Mouse (Mus musculus) heart, adult 10 weeks (tissue): Measurements from ENCODE around the gene Ino80e. TPM values are rescaled to one million over a fixed set of nuclear protein-coding genes. Genes with fewer than 3 reads are reported as not detected.

Experiments
- polyA plus RNA-seq: library from polyadenylated mRNA; stranded (reverse); fragments of 350-450 nt; fragmentation: Illumina TruSeq; extraction: RNeasy Lipid Tissue Mini Kit (QIAGEN cat#74804); gene quantifications from one replicate; pipeline ENCODE4 v1.2.3, GENCODE M21; 2014; ENCODE audit warnings: low read depth, low replicate concordance

Gene Ino80e
- polyA plus RNA-seq: 18.7 TPM

GRCm38 (mm10) chr7:126862147-126862784, at the start of gene Ino80e:
Ino80e (minus strand) TSS chr7:126862377.

GRCm38 (mm10) chr7:126884286-126885164, 22.3 kb upstream of the Ino80e start, which contains the start of gene Taok2:
Taok2 (minus strand) TSS chr7:126884703.

GRCm38 (mm10) chr7:126861429-126862130, 597 bp downstream of the Ino80e start, which contains the start of gene Hirip3:
Hirip3 (plus strand) TSS chr7:126861972.

GRCm38 (mm10) chr7:126847116-126847420, 15.1 kb downstream of the Ino80e start, which contains the start of gene Doc2a:
Doc2a (plus strand) TSS chr7:126847416.

GRCm38 (mm10) chr7:126831539-126831938, 30.6 kb downstream of the Ino80e start, which contains the start of gene 4930451I11Rik:
4930451I11Rik (minus strand) TSS chr7:126831639.

Other genes starting within 250 kb of the Ino80e start
- 21.1 TPM for gene Nupr1, start 231.5 kb downstream of the Ino80e start, polyA plus RNA-seq
- gene Sgf29, start 213.1 kb downstream of the Ino80e start, polyA plus RNA-seq: 17.1 TPM
- 66.1 TPM for gene Sult1a1, start 185.9 kb downstream of the Ino80e start, polyA plus RNA-seq
- 24.6 TPM for gene Bola2, start 167.0 kb downstream of the Ino80e start, polyA plus RNA-seq
- gene Slx1b, start 166.6 kb downstream of the Ino80e start, polyA plus RNA-seq: 4.7 TPM
- 8.3 TPM for gene Coro1a, start 154.6 kb downstream of the Ino80e start, polyA plus RNA-seq
- gene Mapk3, start 102.8 kb downstream of the Ino80e start, polyA plus RNA-seq: 60.7 TPM
- 3.2 TPM for gene Gdpd3, start 96.0 kb downstream of the Ino80e start, polyA plus RNA-seq
- 118 TPM for gene Ypel3, start 85.4 kb downstream of the Ino80e start, polyA plus RNA-seq
- 1.6 TPM for gene Tbx6, start 80.9 kb downstream of the Ino80e start, polyA plus RNA-seq
- 43.4 TPM for gene Ppp4c, start 69.9 kb downstream of the Ino80e start, polyA plus RNA-seq
- gene Fam57b, start 64.7 kb downstream of the Ino80e start, polyA plus RNA-seq: 7.6 TPM
- gene 4930451I11Rik, start 30.7 kb downstream of the Ino80e start, polyA plus RNA-seq: not detected
- gene Doc2a, start 15.0 kb downstream of the Ino80e start, polyA plus RNA-seq: not detected
- 22.7 TPM for gene Hirip3, start 405 bp downstream of the Ino80e start, polyA plus RNA-seq
- 41.9 TPM for gene Taok2, start 22.3 kb upstream of the Ino80e start, polyA plus RNA-seq
- 19.1 TPM for gene Tmem219, start 60.5 kb upstream of the Ino80e start, polyA plus RNA-seq
- gene Kctd13, start 66.5 kb upstream of the Ino80e start, polyA plus RNA-seq: 7.8 TPM
- not detected for gene Asphd1, start 87.2 kb upstream of the Ino80e start, polyA plus RNA-seq
- gene Sez6l2, start 88.2 kb upstream of the Ino80e start, polyA plus RNA-seq: 1.6 TPM
- gene Cdipt, start 113.5 kb upstream of the Ino80e start, polyA plus RNA-seq: 48.9 TPM
- gene Cdiptos, start 113.7 kb upstream of the Ino80e start, polyA plus RNA-seq: 0.63 TPM
- gene Mvp, start 152.2 kb upstream of the Ino80e start, polyA plus RNA-seq: 38.1 TPM
- 0.86 TPM for gene Pagr1b, start 154.1 kb upstream of the Ino80e start, polyA plus RNA-seq
- gene Pagr1a, start 155.0 kb upstream of the Ino80e start, polyA plus RNA-seq: not detected
- 35.1 TPM for gene Gm42742, start 158.7 kb upstream of the Ino80e start, polyA plus RNA-seq
- gene Prrt2, start 158.8 kb upstream of the Ino80e start, polyA plus RNA-seq: 2.0 TPM
- gene Maz, start 164.7 kb upstream of the Ino80e start, polyA plus RNA-seq: 59.5 TPM
- gene Kif22, start 180.1 kb upstream of the Ino80e start, polyA plus RNA-seq: 0.24 TPM
- not detected for gene Zg16, start 225.0 kb upstream of the Ino80e start, polyA plus RNA-seq
- 2.1 TPM for gene AI467606, start 229.0 kb upstream of the Ino80e start, polyA plus RNA-seq